Mouse (Mus musculus) ovary, adult 2 months (tissue): Measurements from ENCODE around the gene Gm17535. TPM values are rescaled to one million over a fixed set of nuclear protein-coding genes. Genes with fewer than 3 reads are reported as not detected.

Experiments
- polyA plus RNA-seq: library from polyadenylated mRNA; depleted of rRNA; stranded (reverse); fragments of >200 nt; gene quantifications from 2 replicates; pipeline ENCODE4 v1.2.3, GENCODE M21; 2012; rRNA removed

Gm17535 gene
- not detected in 2 replicates for polyA plus RNA-seq

GRCm38 (mm10) chr9:3034299-3034698 is at the start of gene Gm17535:
Gene Gm17535, plus strand, starts transcription at chr9:3034599.

GRCm38 (mm10) chr9:3000445-3000972 is 33.9 kb upstream of the Gm17535 start, which contains the start of gene Gm10722:
Gene Gm10722, plus strand, starts transcription at chr9:3000922.

GRCm38 (mm10) chr9:3002794-3003396 is 31.5 kb upstream of the Gm17535 start, which contains the start of gene Gm11168:
Gene Gm11168, plus strand, starts transcription at chr9:3003346.

GRCm38 (mm10) chr9:3012733-3013279 is 21.6 kb upstream of the Gm17535 start, which contains the start of gene Gm10721:
Gene Gm10721, plus strand, starts transcription at chr9:3013140.

GRCm38 (mm10) chr9:3015354-3015753 is 19.0 kb upstream of the Gm17535 start, which contains the start of gene Gm10720:
Gene Gm10720, plus strand, starts transcription at chr9:3015654.

GRCm38 (mm10) chr9:3017108-3017507 is 17.3 kb upstream of the Gm17535 start, which contains the start of gene Gm10719:
Gene Gm10719, plus strand, starts transcription at chr9:3017408.

GRCm38 (mm10) chr9:3023312-3023984 is 11.0 kb upstream of the Gm17535 start, which contains the start of gene Gm10718:
Gene Gm10718, plus strand, starts transcription at chr9:3023547.

GRCm38 (mm10) chr9:3024912-3025467 is 9.4 kb upstream of the Gm17535 start, which contains the start of gene Gm10717:
Gene Gm10717, plus strand, starts transcription at chr9:3025417.

GRCm38 (mm10) chr9:3036577-3036976 is 2.2 kb downstream of the Gm17535 start, which contains the start of gene Gm10715:
Gene Gm10715, plus strand, starts transcription at chr9:3036877.

Other genes starting within 250 kb of the Gm17535 start
- not detected in 2 replicates for gene Gm10722, start 33.7 kb upstream of the Gm17535 start, polyA plus RNA-seq
- gene Gm11168, start 31.3 kb upstream of the Gm17535 start, polyA plus RNA-seq = not detected in 2 replicates
- gene Gm10721, start 21.5 kb upstream of the Gm17535 start, polyA plus RNA-seq = not detected in 2 replicates
- not detected in 2 replicates for gene Gm10720, start 18.9 kb upstream of the Gm17535 start, polyA plus RNA-seq
- gene Gm10719, start 17.2 kb upstream of the Gm17535 start, polyA plus RNA-seq = not detected in 2 replicates
- not detected in 2 replicates for gene Gm10718, start 11.1 kb upstream of the Gm17535 start, polyA plus RNA-seq
- gene Gm10717, start 9.2 kb upstream of the Gm17535 start, polyA plus RNA-seq = not detected in 2 replicates
- not detected in 2 replicates for gene Gm10715, start 2.3 kb downstream of the Gm17535 start, polyA plus RNA-seq